Mouse (Mus musculus) CH12.LX (cell line): ENCODE data around the gene Dek. TPM values are rescaled to one million over a fixed set of nuclear protein-coding genes. Genes with fewer than 3 reads are reported as not detected.

ENCODE experiments used
- DNase-seq: peaks from one replicate; pipeline ENCODE4 v3.0.0-alpha.2; 2013; ENCODE audit errors: extremely low read depth
- H3K27ac ChIP-seq: 2 replicates; pipeline ENCODE4 v1.5.1; 2012; ENCODE audit warnings: low read depth, mild to moderate bottlenecking, control low read depth, moderate library complexity; ENCODE audit not compliant: insufficient read depth
- H3K27me3 ChIP-seq: replicated peaks from 2 replicates; pipeline ENCODE3; 2012; ENCODE audit warnings: inconsistent platforms
- H3K36me3 ChIP-seq, 2 experiments: replicated peaks in 1 of 2; 2 replicates each; pipeline versions ENCODE3 to v1.6.1; 2012; ENCODE audit warnings: inconsistent platforms in 1 of 2, low read length in 1 of 2, mild to moderate bottlenecking in 1 of 2, mixed read lengths in 1 of 2, moderate library complexity in 1 of 2; ENCODE audit not compliant: control insufficient read depth in 1 of 2, insufficient read depth in 1 of 2
- H3K4me1 ChIP-seq, 2 experiments: 2 replicates each; pipeline ENCODE4 v1.6.1; 2012; ENCODE audit warnings: inconsistent platforms in 1 of 2, moderate library complexity in 1 of 2; ENCODE audit not compliant: insufficient read depth in 2 of 2, control insufficient read depth in 1 of 2
- H3K4me2 ChIP-seq: 2 replicates; pipeline ENCODE4 v1.6.1; 2012; ENCODE audit warnings: low read depth, mild to moderate bottlenecking, control low read depth; ENCODE audit not compliant: poor library complexity, insufficient read depth, severe bottlenecking
- H3K4me3 ChIP-seq, 3 experiments: fragments of 150-350 bp in 1 of 3; sonication (generic) in 1 of 3; replicated peaks in 1 of 3; 2 replicates each; pipeline versions ENCODE3 to v1.5.1; 2011 to 2012; ENCODE audit warnings: low read depth in 2 of 3, low read length in 2 of 3, mild to moderate bottlenecking in 2 of 3, moderate library complexity in 2 of 3, control low read depth in 1 of 3, improper control_type of control experiment in 1 of 3, inconsistent platforms in 1 of 3, mixed read lengths in 1 of 3; ENCODE audit not compliant: poor library complexity in 1 of 3
- H3K79me2 ChIP-seq: replicated peaks from 2 replicates; pipeline ENCODE4 v1.6.1; 2012; ENCODE audit warnings: mild to moderate bottlenecking, moderate library complexity; ENCODE audit not compliant: control insufficient read depth, poor library complexity, insufficient read depth, severe bottlenecking; ENCODE audit errors: extremely low read depth
- H3K9ac ChIP-seq: 2 replicates; pipeline ENCODE4 v1.6.1; 2012; ENCODE audit warnings: low read depth, mild to moderate bottlenecking, control low read depth, moderate library complexity; ENCODE audit not compliant: insufficient read depth
- H3K9me3 ChIP-seq: replicated peaks from 2 replicates; pipeline ENCODE3; 2012; ENCODE audit warnings: low read length, inconsistent platforms, mixed read lengths
- CHD2 ChIP-seq: IDR thresholded peaks from 2 replicates; pipeline ENCODE4 v1.6.1; 2011; ENCODE audit warnings: low read length, improper control_type of control experiment
- CTCF ChIP-seq, 2 experiments: IDR thresholded peaks in 1 of 2; conservative IDR thresholded peaks in 1 of 2; 2 replicates each; pipeline ENCODE4 v1.5.1; 2011 to 2012; ENCODE audit warnings: low read depth in 2 of 2, low read length in 2 of 2, improper control_type of control experiment in 1 of 2, inconsistent platforms in 1 of 2, mild to moderate bottlenecking in 1 of 2, moderate library complexity in 1 of 2
- E2F4 ChIP-seq: IDR thresholded peaks from 2 replicates; pipeline ENCODE4 v1.6.1; 2011; ENCODE audit warnings: low read depth, low read length, improper control_type of control experiment; ENCODE audit not compliant: insufficient replicate concordance
- ELF1 ChIP-seq: IDR thresholded peaks from 2 replicates; pipeline ENCODE4 v1.6.1; 2014; ENCODE audit warnings: low read depth, mild to moderate bottlenecking, inconsistent platforms, low read length, improper control_type of control experiment
- EP300 ChIP-seq: IDR thresholded peaks from 2 replicates; pipeline ENCODE4 v1.6.1; 2011; ENCODE audit warnings: low read length, improper control_type of control experiment
- ETS1 ChIP-seq: conservative IDR thresholded peaks from 2 replicates; pipeline ENCODE4 v1.6.1; 2012; ENCODE audit warnings: low read depth, mild to moderate bottlenecking, inconsistent platforms, low read length, improper control_type of control experiment, moderate library complexity
- IRF4 ChIP-seq: IDR thresholded peaks from 2 replicates; pipeline ENCODE4 v1.6.1; 2014; ENCODE audit warnings: low read depth, mild to moderate bottlenecking, inconsistent platforms, low read length, improper control_type of control experiment
- JUN ChIP-seq: IDR thresholded peaks from 2 replicates; pipeline ENCODE4 v1.6.1; 2011; ENCODE audit warnings: low read depth, mild to moderate bottlenecking, low read length, improper control_type of control experiment, moderate library complexity; ENCODE audit not compliant: insufficient read depth
- JUND ChIP-seq: conservative IDR thresholded peaks from 2 replicates; pipeline ENCODE4 v1.6.1; 2011; ENCODE audit warnings: low read depth, low read length, improper control_type of control experiment
- MAFK ChIP-seq: IDR thresholded peaks from 2 replicates; pipeline ENCODE4 v1.6.1; 2011; ENCODE audit warnings: low read length, improper control_type of control experiment; ENCODE audit not compliant: insufficient replicate concordance
- MAX ChIP-seq: IDR thresholded peaks from 2 replicates; pipeline ENCODE4 v1.6.1; 2011; ENCODE audit warnings: low read length, improper control_type of control experiment
- MAZ ChIP-seq: IDR thresholded peaks from 2 replicates; pipeline ENCODE4 v1.6.1; 2012; ENCODE audit warnings: low read depth, mild to moderate bottlenecking, inconsistent platforms, low read length, improper control_type of control experiment, moderate library complexity
- MXI1 ChIP-seq: IDR thresholded peaks from 2 replicates; pipeline ENCODE4 v1.6.1; 2011; ENCODE audit warnings: mild to moderate bottlenecking, low read depth, low read length, improper control_type of control experiment
- MYC ChIP-seq: IDR thresholded peaks from 2 replicates; pipeline ENCODE4 v1.6.1; 2011; ENCODE audit warnings: low read depth, mild to moderate bottlenecking, improper control_type of control experiment, low read length
- NELFE ChIP-seq: IDR thresholded peaks from 2 replicates; pipeline ENCODE4 v1.6.1; 2011; ENCODE audit warnings: low read depth, low read length, improper control_type of control experiment
- NRF1 ChIP-seq: IDR thresholded peaks from 2 replicates; pipeline ENCODE4 v1.6.1; 2014; ENCODE audit warnings: low read depth, mild to moderate bottlenecking, inconsistent platforms, low read length, improper control_type of control experiment, moderate library complexity
- POLR2AphosphoS2 ChIP-seq: IDR thresholded peaks from 2 replicates; pipeline ENCODE4 v1.6.1; 2011; ENCODE audit warnings: low read depth, low read length, improper control_type of control experiment
- RCOR1 ChIP-seq: conservative IDR thresholded peaks from 2 replicates; pipeline ENCODE4 v1.6.1; 2012; ENCODE audit warnings: low read depth, mild to moderate bottlenecking, inconsistent platforms, low read length, improper control_type of control experiment
- TCF12 ChIP-seq: IDR thresholded peaks from 2 replicates; pipeline ENCODE4 v1.6.1; 2014; ENCODE audit warnings: low read depth, mild to moderate bottlenecking, inconsistent platforms, low read length, improper control_type of control experiment
- USF1 ChIP-seq: IDR thresholded peaks from 2 replicates; pipeline ENCODE4 v1.6.1; 2014; ENCODE audit warnings: low read depth, mild to moderate bottlenecking, inconsistent platforms, low read length, improper control_type of control experiment
- USF2 ChIP-seq: conservative IDR thresholded peaks from 2 replicates; pipeline ENCODE4 v1.6.1; 2011; ENCODE audit warnings: low read depth, low read length, improper control_type of control experiment
- ZMIZ1 ChIP-seq: IDR thresholded peaks from 2 replicates; pipeline ENCODE4 v1.6.1; 2012; ENCODE audit warnings: low read depth, mild to moderate bottlenecking, inconsistent platforms, low read length, improper control_type of control experiment
- ZNF384 ChIP-seq: IDR thresholded peaks from 2 replicates; pipeline ENCODE4 v1.6.1; 2012; ENCODE audit warnings: low read depth, low read length, improper control_type of control experiment, inconsistent platforms
- dilution Hi-C: fragments of 300-500 bp; cut with MboI; formaldehyde crosslinking; loops from 2 replicates; pipeline ENCODE4 v1.14.3; 2020; ENCODE audit warnings: low sequenced_read_pairs; ENCODE audit not compliant: extremely low pct_unique_long_range_greater_than_20kb, extremely low pct_ligation_motif_present
- in situ Hi-C: fragments of 300-500 bp; cut with MboI; formaldehyde crosslinking; loops from 3 replicates; pipeline ENCODE4 v1.14.3; 2019; ENCODE audit warnings: low sequenced_read_pairs, low pct_ligation_motif_present, low pct_unique_long_range_greater_than_20kb, mixed read lengths
- polyA plus RNA-seq: library from polyadenylated mRNA; unstranded; fragments of >175 nt; gene quantifications from 2 replicates; pipeline ENCODE4 v1.2.1, GENCODE M21; 2012; ENCODE audit warnings: low read depth; ENCODE audit not compliant: insufficient read length
- total RNA-seq, 2 experiments: library from RNA; depleted of rRNA; stranded (reverse); fragments of 300-350 nt in 1 of 2; fragments of >200 nt in 1 of 2; gene quantifications; 2 replicates each; pipeline ENCODE4 v1.2.3; 2012 to 2014

The Dek gene
- total and polyA plus RNA-seq, 3 experiments, result 28.8 to 228 (median 196) TPM

DNA sequence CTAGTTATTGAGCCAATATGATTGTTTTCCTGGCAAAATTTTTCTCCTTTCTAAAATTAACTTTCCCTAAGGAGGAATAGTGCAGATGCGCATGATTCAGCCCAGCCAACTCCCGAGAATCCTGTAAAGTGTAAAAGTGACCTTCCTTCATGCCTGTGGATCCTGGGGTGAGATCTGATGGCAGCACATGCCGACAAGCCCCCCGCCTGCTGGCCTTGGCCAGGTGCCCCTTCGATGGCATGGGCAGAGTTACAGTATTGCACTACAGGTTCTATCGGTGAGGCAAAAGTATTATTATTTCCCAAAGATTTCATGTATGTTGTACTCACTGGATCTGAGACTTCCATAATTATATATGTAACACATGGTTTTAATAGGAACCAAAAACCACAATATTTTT, 19.0 kb upstream of the Dek start:
- TF ChIP-seq USF1 (no peak), CHD2 (no peak), JUN (no peak), MAZ (no peak), POLR2AphosphoS2 (no peak), MAFK (no peak), NRF1 (no peak), RCOR1 (no peak), E2F4 (no peak), MXI1 (no peak), MAX (no peak), ELF1 (no peak), TCF12 (no peak), NELFE (no peak), ZNF384 (no peak), ETS1 (no peak)
- in situ Hi-C loops, result loop anchor here (25.0 kb wide), 1 partner anchor 1337 kb away; no protein-coding TSS in a partner anchor
- no peak overlapping the region for H3K4me2 ChIP-seq
- H3K27ac ChIP-seq, result no peak overlapping the region
- H3K4me3 ChIP-seq, result no peak overlapping the region
- H3K27me3 ChIP-seq, result no peaks in the 10 kb centered on the region
- DNase-seq, result no peak
- 0 out of 4 replicates have a peak, but pooled peaks cover 0 to 3% of the 10 kb centered on the region in 2 experiments for H3K4me1 ChIP-seq
- no peaks in the 10 kb centered on the region for H3K36me3 ChIP-seq
- no peak overlapping the region for H3K9ac ChIP-seq
- dilution Hi-C loops, result no loop called here
- H3K79me2 ChIP-seq, result no peaks in the 10 kb centered on the region
- no peaks in the 10 kb centered on the region for H3K9me3 ChIP-seq

DNA sequence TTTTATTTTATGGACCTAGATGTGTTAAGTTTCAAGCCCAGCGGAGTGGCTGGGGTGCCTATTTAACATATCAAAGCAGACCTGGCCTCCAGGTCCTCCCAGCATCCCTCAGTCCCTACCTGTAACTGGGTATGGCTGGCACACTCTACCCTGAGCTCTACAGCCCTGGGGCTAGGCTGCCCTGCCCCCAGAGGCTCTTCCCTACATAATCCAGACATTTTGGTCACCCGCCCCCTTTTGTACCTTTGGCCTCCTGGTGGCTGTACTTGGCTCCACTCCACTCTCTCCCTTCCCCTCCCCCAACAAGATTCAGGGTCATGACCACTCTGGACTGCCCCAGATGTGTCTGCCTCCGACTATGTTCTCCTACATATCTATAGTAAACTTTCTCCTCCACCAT, 18.4 kb upstream of the Dek start:
- no peaks in the 10 kb centered on the region for H3K27me3 ChIP-seq
- DNase-seq, result no peak
- dilution Hi-C loops, result no loop called here
- no peak overlapping the region for H3K27ac ChIP-seq
- H3K9ac ChIP-seq, result no peak overlapping the region
- H3K4me2 ChIP-seq, result no peak overlapping the region
- H3K36me3 ChIP-seq, result no peaks in the 10 kb centered on the region
- no peaks in the 10 kb centered on the region for H3K79me2 ChIP-seq
- H3K9me3 ChIP-seq, result no peaks in the 10 kb centered on the region
- in situ Hi-C loops, result no loop called here
- H3K4me3 ChIP-seq, result no peak overlapping the region
- H3K4me1 ChIP-seq, result 0 out of 4 replicates have a peak, but pooled peaks cover 0 to 3% of the 10 kb centered on the region in 2 experiments
- TF ChIP-seq JUN, result no peak
- TF ChIP-seq JUND, result no peak
- TF ChIP-seq CTCF (conservative IDR thresholded peaks at IDR 0.05 in 1 of 2, IDR thresholded peaks at IDR 0.05 in 1 of 2; ENCODE audit: low read depth in 2 of 2, low read length in 2 of 2), result no peak
- no peak for TF ChIP-seq USF1
- no peak for TF ChIP-seq MAX
- no peak for TF ChIP-seq USF2
- TF ChIP-seq MYC, result no peak
- TF ChIP-seq EP300, result no peak
- TF ChIP-seq IRF4, result no peak
- TF ChIP-seq ZMIZ1, result no peak
- TF ChIP-seq, all 38 proteins: peak for 0
